Mouse (Mus musculus) macrophage (primary cell): ENCODE measurements at regions not wholly inside any gene's neighbourhood (a gene's known extent, or its start where the extent isn't known, plus 50 kb on each side); places are given as distances from the start of the nearest gene placed in this dataset.

Experiments used
- H3K27ac ChIP-seq: fragments of 350-480 bp; formaldehyde crosslinking; 2 replicates; pipeline ENCODE4 v1.9.0; 2021
- H3K36me3 ChIP-seq: fragments of 350-480 bp; formaldehyde crosslinking; 2 replicates; pipeline ENCODE4 v1.9.0; 2021; ENCODE audit errors: inconsistent target
- H3K4me3 ChIP-seq: fragments of 350-480 bp; formaldehyde crosslinking; 2 replicates; pipeline ENCODE4 v1.9.0; 2021; ENCODE audit errors: inconsistent target
- H3K79me2 ChIP-seq: fragments of 350-480 bp; formaldehyde crosslinking; 2 replicates; pipeline ENCODE4 v1.9.0; 2021; ENCODE audit errors: inconsistent target
- WGBS: methylation state at CpG from one replicate; pipeline ENCODE4 v1.1.7; 2026; ENCODE audit warnings: inconsistent platforms; ENCODE audit not compliant: missing documents; 5-methylcytosine and 5-hydroxymethylcytosine counted together

GRCm38 (mm10) chr12:32553793-32554192 is 175.3 kb downstream of the Ccdc71l start:
- Histone ChIP-seq H3K27ac (no peak overlapping the region), H3K79me2 (no peaks in the 10 kb centered on the region), H3K36me3 (no peaks in the 10 kb centered on the region), H3K4me3 (no peak overlapping the region)
- 100% methylated on average over 5 of the region's 5 CpGs for WGBS

GRCm38 (mm10) chr12:32567777-32568176 is 189.3 kb downstream of the Ccdc71l start:
- 94% methylated on average over 3 of the region's 3 CpGs for WGBS
- Histone ChIP-seq H3K27ac (no peak overlapping the region), H3K4me3 (no peak overlapping the region), H3K79me2 (no peaks in the 10 kb centered on the region), H3K36me3 (no peaks in the 10 kb centered on the region)

- H3K36me3 ChIP-seq = no peaks in the 10 kb centered on the region
- no peak overlapping the region for H3K4me3 ChIP-seq
- no peak overlapping the region for H3K27ac ChIP-seq
- no peaks in the 10 kb centered on the region for H3K79me2 ChIP-seq
- whole genome bisulfite sequencing = 92% methylated on average over 6 of the region's 6 CpGs
Measured at GRCm38 (mm10) chr12:32581304-32581703, 202.8 kb downstream of the Ccdc71l start.

GRCm38 (mm10) chr12:32602131-32602815 is 217.1 kb upstream of the Nampt start:
- WGBS = 42% methylated on average over 10 of the region's 10 CpGs
- no peaks in the 10 kb centered on the region for H3K36me3 ChIP-seq
- H3K79me2 ChIP-seq = no peaks in the 10 kb centered on the region
- no peak overlapping the region for H3K4me3 ChIP-seq
- H3K27ac ChIP-seq = no peak overlapping the region

- H3K4me3 ChIP-seq = no peak overlapping the region
- H3K36me3 ChIP-seq = no peaks in the 10 kb centered on the region
- H3K27ac ChIP-seq = no peak overlapping the region
- H3K79me2 ChIP-seq = no peaks in the 10 kb centered on the region
Measured at GRCm38 (mm10) chr12:32605353-32605752, 214.0 kb upstream of the Nampt start.

- Histone ChIP-seq H3K79me2 (no peaks in the 10 kb centered on the region), H3K27ac (no peak overlapping the region), H3K4me3 (no peak overlapping the region), H3K36me3 (no peaks in the 10 kb centered on the region)
- 87% methylated on average over 3 of the region's 3 CpGs for WGBS
Measured at GRCm38 (mm10) chr12:32615000-32615399, 204.3 kb upstream of the Nampt start.

GRCm38 (mm10) chr12:32616086-32616485 is 203.3 kb upstream of the Nampt start:
- 89% methylated on average over 5 of the region's 5 CpGs for WGBS
- Histone ChIP-seq H3K27ac (no peak overlapping the region), H3K79me2 (no peaks in the 10 kb centered on the region), H3K36me3 (no peaks in the 10 kb centered on the region), H3K4me3 (no peak overlapping the region)

GRCm38 (mm10) chr12:32617031-32617430 is 202.3 kb upstream of the Nampt start:
- no peaks in the 10 kb centered on the region for H3K36me3 ChIP-seq
- WGBS = 89% methylated on average over 1 of the region's 1 CpGs
- no peak overlapping the region for H3K27ac ChIP-seq
- H3K4me3 ChIP-seq = no peak overlapping the region
- no peaks in the 10 kb centered on the region for H3K79me2 ChIP-seq

GRCm38 (mm10) chr12:32619830-32620229 is 199.5 kb upstream of the Nampt start:
- Histone ChIP-seq H3K4me3 (no peak overlapping the region), H3K27ac (no peak overlapping the region), H3K36me3 (no peaks in the 10 kb centered on the region), H3K79me2 (no peaks in the 10 kb centered on the region)
- WGBS = 98% methylated on average over 4 of the region's 4 CpGs

- no peak overlapping the region for H3K27ac ChIP-seq
- no peaks in the 10 kb centered on the region for H3K79me2 ChIP-seq
- no peaks in the 10 kb centered on the region for H3K36me3 ChIP-seq
- 90% methylated on average over 5 of the region's 5 CpGs for WGBS
- no peak overlapping the region for H3K4me3 ChIP-seq
Measured at GRCm38 (mm10) chr12:32621739-32622138, 197.6 kb upstream of the Nampt start.

- H3K79me2 ChIP-seq = no peaks in the 10 kb centered on the region
- no peaks in the 10 kb centered on the region for H3K36me3 ChIP-seq
- whole genome bisulfite sequencing = 100% methylated on average over 1 of the region's 1 CpGs
- no peak overlapping the region for H3K4me3 ChIP-seq
- no peak overlapping the region for H3K27ac ChIP-seq
Measured at GRCm38 (mm10) chr12:32628552-32628951, 190.8 kb upstream of the Nampt start.

- 89% methylated on average over 3 of the region's 3 CpGs for WGBS
Measured at GRCm38 (mm10) chr12:32632935-32633334, 186.4 kb upstream of the Nampt start.

GRCm38 (mm10) chr12:32635055-32635454 is 184.3 kb upstream of the Nampt start:
- no peaks in the 10 kb centered on the region for H3K79me2 ChIP-seq
- H3K4me3 ChIP-seq = no peak overlapping the region
- H3K27ac ChIP-seq = no peak overlapping the region
- 14% methylated on average over 5 of the region's 5 CpGs for WGBS
- H3K36me3 ChIP-seq = no peaks in the 10 kb centered on the region

More at GRCm38 (mm10) chr12:32632935-32633334, 186.4 kb upstream of the Nampt start:
- Histone ChIP-seq H3K36me3 (no peaks in the 10 kb centered on the region), H3K4me3 (no peak overlapping the region), H3K79me2 (no peaks in the 10 kb centered on the region), H3K27ac (no peak overlapping the region)

GRCm38 (mm10) chr12:32637400-32638100 is 181.8 kb upstream of the Nampt start:
- WGBS = 7% methylated on average over 8 of the region's 8 CpGs
- no peaks in the 10 kb centered on the region for H3K36me3 ChIP-seq

GRCm38 (mm10) chr12:32640591-32640990 is 178.8 kb upstream of the Nampt start:
- Histone ChIP-seq H3K79me2 (no peaks in the 10 kb centered on the region), H3K4me3 (no peak overlapping the region), H3K36me3 (no peaks in the 10 kb centered on the region), H3K27ac (no peak overlapping the region)
- WGBS = 97% methylated on average over 2 of the region's 2 CpGs

More at GRCm38 (mm10) chr12:32637400-32638100, 181.8 kb upstream of the Nampt start:
- Histone ChIP-seq H3K27ac (no peak overlapping the region), H3K4me3 (no peak overlapping the region), H3K79me2 (no peaks in the 10 kb centered on the region)
